21 mouse cellular contexts compared by ENCODE assay signal in genomic region chr4:50827002-50827401, GRCm38 (mm10).
DNase-seq lines count a peak whose midpoint lies in the region; ATAC-seq and TF ChIP-seq lines count a peak whose summit lies in the region.
"Had no signal": no experiment of that assay in that cellular context is flagged by ENCODE, and none has a peak within 500 bp of the region (broad histone marks: within the 10 kb centered on the region; RNA-seq: fewer than 3 reads in every experiment).

No protein-coding gene starts in this region.

- no peak overlapping the region for H3K4me2 ChIP-seq in heart, embryonic 13.5 days
- H3K4me2 ChIP-seq in heart, postnatal 0 days (ENCODE audit: low read depth, low read length) = no peak overlapping the region
- H3K4me2 ChIP-seq: embryonic facial prominence, embryonic 15.5 days; hindbrain, embryonic 14.5 days; intestine, embryonic 15.5 days had no signal

- no peak for TF ChIP-seq CTCF in heart, adult 2 months (IDR thresholded peaks at IDR 0.05)
- no peak for TF ChIP-seq CTCF in heart, postnatal 0 days (IDR thresholded peaks at IDR 0.05; ENCODE audit: low read depth)

- peak overlapping the region; percentile 22 for H3K4me3 ChIP-seq in heart, adult 2 months
- H3K4me3 ChIP-seq in heart, embryonic 10.5 days = no peak overlapping the region
- no peak overlapping the region for H3K4me3 ChIP-seq in heart, embryonic 13.5 days
- no peak overlapping the region for H3K4me3 ChIP-seq in heart, postnatal 0 days (ENCODE audit: low read depth, low read length)
- H3K4me3 ChIP-seq: embryonic facial prominence, embryonic 15.5 days; erythroblast, embryonic 14.5 days; forebrain, embryonic 10.5 days; hindbrain, embryonic 10.5 days; intestine, embryonic 15.5 days had no signal

- no peak for ATAC-seq in heart, embryonic 13.5 days (ENCODE audit: extremely low read depth, insufficient number of reproducible peaks, low FRiP score, low TSS enrichment)
- no peak for ATAC-seq in heart, postnatal 0 days (ENCODE audit: insufficient read depth, low read depth)
- no peak for ATAC-seq in megakaryocyte-erythroid progenitor cell, adult 5-6 weeks (replicated peaks; ENCODE audit: low FRiP score, low TSS enrichment, poor library complexity, severe bottlenecking)
- ATAC-seq: forebrain, embryonic 14.5 days; intestine, embryonic 15.5 days had no signal

- H3K79me2 ChIP-seq in heart, adult 2 months (replicated peaks; ENCODE audit: control insufficient read depth, insufficient read depth, low read length) = no peaks in the 10 kb centered on the region

- no peaks in the 10 kb centered on the region for H3K36me3 ChIP-seq in heart, adult 2 months (ENCODE audit: control insufficient read depth, insufficient read depth, low read length)
- H3K36me3 ChIP-seq in heart, embryonic 10.5 days = no peaks in the 10 kb centered on the region
- no peaks in the 10 kb centered on the region for H3K36me3 ChIP-seq in heart, embryonic 13.5 days
- no peaks in the 10 kb centered on the region for H3K36me3 ChIP-seq in heart, postnatal 0 days (replicated peaks; ENCODE audit: control insufficient read depth, insufficient read depth, low read length)
- H3K36me3 ChIP-seq: embryonic facial prominence, embryonic 15.5 days; forebrain, embryonic 10.5 days; hindbrain, embryonic 10.5 days; intestine, embryonic 15.5 days had no signal

- no peaks in the 10 kb centered on the region for H3K27me3 ChIP-seq in heart, adult 2 months (ENCODE audit: control insufficient read depth, insufficient read depth, low read length)
- no peaks in the 10 kb centered on the region for H3K27me3 ChIP-seq in heart, embryonic 10.5 days (ENCODE audit: insufficient read depth, poor library complexity, severe bottlenecking)
- H3K27me3 ChIP-seq in heart, embryonic 13.5 days (replicated peaks) = no peaks in the 10 kb centered on the region
- H3K27me3 ChIP-seq in heart, postnatal 0 days (ENCODE audit: control insufficient read depth, insufficient read depth, low read length) = no peaks in the 10 kb centered on the region
- H3K27me3 ChIP-seq: embryonic facial prominence, embryonic 15.5 days; intestine, embryonic 15.5 days had no signal

- peak overlapping the region; percentile 57 for H3K27ac ChIP-seq in heart, adult 2 months
- no peak overlapping the region for H3K27ac ChIP-seq in heart, embryonic 10.5 days
- H3K27ac ChIP-seq in heart, embryonic 13.5 days (replicated peaks) = 0 out of 2 replicates have a peak overlapping the region, but pooled peaks have one; percentile 36
- H3K27ac ChIP-seq in heart, postnatal 0 days (ENCODE audit: low read depth) = no peak overlapping the region
- H3K27ac ChIP-seq: embryonic facial prominence, embryonic 15.5 days; forebrain, embryonic 10.5 days; hindbrain, embryonic 10.5 days; hindbrain, embryonic 14.5 days; intestine, embryonic 15.5 days had no signal

- DNase-seq in heart, adult 2 months = peak in 1 of 2 experiments; percentile 39
- no peak for DNase-seq in heart, embryonic 10.5 days (ENCODE audit: low spot score)
- peak; percentile 25 for DNase-seq in heart, postnatal 0 days (ENCODE audit: low spot score)
- DNase-seq in lung, postnatal 10 days = no peak
- DNase-seq in spleen, postnatal 36 days (ENCODE audit: low spot score in 2 of 2) = no peak
- DNase-seq: adrenal gland, adult 8-10 months; cerebellum, adult 11 months; cerebellum, adult 8-10 months; cerebellum, postnatal 14 days; embryo, embryonic 11 days; gastrocnemius, postnatal 14 days; kidney, adult 18-20 months had no signal

- H3K9ac ChIP-seq in heart, adult 2 months (ENCODE audit: low read depth, low read length) = no peak overlapping the region
- no peak overlapping the region for H3K9ac ChIP-seq in heart, embryonic 13.5 days
- H3K9ac ChIP-seq in heart, postnatal 0 days (replicated peaks; ENCODE audit: low read depth, low read length) = no peak overlapping the region
- H3K9ac ChIP-seq: embryonic facial prominence, embryonic 15.5 days; hindbrain, embryonic 14.5 days; intestine, embryonic 15.5 days had no signal

- H3K9me3 ChIP-seq in heart, embryonic 10.5 days = no peaks in the 10 kb centered on the region
- H3K9me3 ChIP-seq in heart, embryonic 13.5 days = no peaks in the 10 kb centered on the region
- no peaks in the 10 kb centered on the region for H3K9me3 ChIP-seq in heart, postnatal 0 days (replicated peaks; ENCODE audit: control insufficient read depth, low read length)
- H3K9me3 ChIP-seq: embryonic facial prominence, embryonic 15.5 days; forebrain, embryonic 10.5 days; hindbrain, embryonic 10.5 days; intestine, embryonic 15.5 days had no signal

- TF ChIP-seq POLR2A in heart, adult 2 months (IDR thresholded peaks at IDR 0.05; ENCODE audit: insufficient read depth, low read depth, low read length) = no peak

- intact Hi-C loops in heart, adult 2 months (cut with DNase I) = no loop called here

- TF ChIP-seq EP300 in heart, adult 2 months (IDR thresholded peaks at IDR 0.05; ENCODE audit: insufficient read depth, low read depth, low read length) = no peak
- no peak for TF ChIP-seq EP300 in heart, postnatal 0 days (IDR thresholded peaks at IDR 0.05; ENCODE audit: low read depth)

- no peaks in the 10 kb centered on the region for H3K4me1 ChIP-seq in heart, adult 2 months (ENCODE audit: control insufficient read depth, insufficient read depth, low read length)
- no peaks in the 10 kb centered on the region; the same call in 1 of the 2 replicates for H3K4me1 ChIP-seq in heart, embryonic 10.5 days
- 0 out of 2 replicates have a peak, but pooled peaks cover 6% of the 10 kb centered on the region for H3K4me1 ChIP-seq in heart, embryonic 13.5 days
- H3K4me1 ChIP-seq in heart, postnatal 0 days (ENCODE audit: control insufficient read depth, insufficient read depth) = no peaks in the 10 kb centered on the region
- H3K4me1 ChIP-seq: embryonic facial prominence, embryonic 15.5 days; forebrain, embryonic 10.5 days; hindbrain, embryonic 10.5 days; intestine, embryonic 15.5 days had no signal

- WGBS in heart, adult 2 months = 23% methylated on average over 1 of the region's 1 CpGs
- WGBS in heart, embryonic 10.5 days = 36% methylated on average over 1 of the region's 1 CpGs
- WGBS in heart, embryonic 13.5 days = 37% methylated on average over 1 of the region's 1 CpGs
- 22% methylated on average over 1 of the region's 1 CpGs for WGBS in heart, postnatal 0 days

Comparison
In these comparisons a context has a peak if more than half of its experiments do, and no peak if none do; other contexts are left out.
1. H3K27ac ChIP-seq: peak in heart, adult 2 months (single experiment) and heart, embryonic 13.5 days (single experiment); none in heart, embryonic 10.5 days (single experiment) and heart, postnatal 0 days (single experiment).